Mouse (Mus musculus) MEL (cell line): ENCODE results near the gene Tas2r102. TPM values are rescaled to one million over a fixed set of nuclear protein-coding genes. Genes with fewer than 3 reads are reported as not detected.

Experiments used
- DNase-seq: peaks from one replicate; pipeline ENCODE4 v3.0.0; 2011; ENCODE audit warnings: low read depth, low spot score
- H3K27ac ChIP-seq: 2 replicates; pipeline ENCODE4 v1.5.1; 2012; ENCODE audit warnings: low read depth, mild to moderate bottlenecking, control low read depth, low read length, moderate library complexity; ENCODE audit not compliant: control insufficient read depth
- H3K27me3 ChIP-seq, 2 experiments: fragments of 150-350 bp in 1 of 2; sonication (generic) in 1 of 2; 2 replicates each; pipeline ENCODE4 v1.6.1; 2012; ENCODE audit warnings: low read length in 2 of 2, mild to moderate bottlenecking in 2 of 2, improper control_type of control experiment in 1 of 2, moderate library complexity in 1 of 2; ENCODE audit not compliant: insufficient read depth in 2 of 2, control insufficient read depth in 1 of 2
- H3K36me3 ChIP-seq, 2 experiments: 2 replicates each; pipeline ENCODE4 v1.6.1; 2012 to 2014; ENCODE audit warnings: low read length in 2 of 2, improper control_type of control experiment in 1 of 2, inconsistent platforms in 1 of 2, mild to moderate bottlenecking in 1 of 2; ENCODE audit not compliant: insufficient read depth in 2 of 2, control insufficient read depth in 1 of 2
- H3K4me1 ChIP-seq, 2 experiments: fragments of 150-350 bp in 1 of 2; sonication (generic) in 1 of 2; 2 replicates each; pipeline ENCODE4 v1.6.1; 2012; ENCODE audit warnings: low read length in 2 of 2, improper control_type of control experiment in 1 of 2, mild to moderate bottlenecking in 1 of 2; ENCODE audit not compliant: insufficient read depth in 2 of 2, control insufficient read depth in 1 of 2
- H3K4me3 ChIP-seq, 2 experiments: fragments of 150-350 bp in 1 of 2; sonication (generic) in 1 of 2; 2 replicates each; pipeline ENCODE4 v1.5.1; 2012; ENCODE audit warnings: low read depth in 2 of 2, low read length in 2 of 2, mild to moderate bottlenecking in 2 of 2, moderate library complexity in 2 of 2, control low read depth in 1 of 2, improper control_type of control experiment in 1 of 2; ENCODE audit not compliant: control insufficient read depth in 1 of 2, insufficient read depth in 1 of 2
- H3K79me2 ChIP-seq: 2 replicates; pipeline ENCODE4 v1.6.1; 2012; ENCODE audit warnings: mild to moderate bottlenecking, low read length, moderate library complexity; ENCODE audit not compliant: control insufficient read depth, poor library complexity, insufficient read depth
- H3K9ac ChIP-seq: 2 replicates; pipeline ENCODE4 v1.6.1; 2012; ENCODE audit warnings: low read depth, mild to moderate bottlenecking, control low read depth, low read length, moderate library complexity; ENCODE audit not compliant: control insufficient read depth, poor library complexity, severe bottlenecking
- H3K9me3 ChIP-seq: fragments of 150-350 bp; sonication (generic); replicated peaks from 2 replicates; pipeline ENCODE4 v1.6.1; 2012; ENCODE audit warnings: mild to moderate bottlenecking, low read length, improper control_type of control experiment, moderate library complexity; ENCODE audit not compliant: insufficient read depth
- CHD1 ChIP-seq: IDR thresholded peaks from 2 replicates; pipeline ENCODE4 v1.6.1; 2012; ENCODE audit warnings: low read depth, mild to moderate bottlenecking, inconsistent platforms, low read length, improper control_type of control experiment
- CHD2 ChIP-seq: IDR thresholded peaks from 2 replicates; pipeline ENCODE4 v1.6.1; 2011; ENCODE audit warnings: low read length, improper control_type of control experiment
- E2F4 ChIP-seq: IDR thresholded peaks from 2 replicates; pipeline ENCODE4 v1.6.1; 2011; ENCODE audit warnings: low read depth, low read length, improper control_type of control experiment, borderline replicate concordance
- ELF1 ChIP-seq: IDR thresholded peaks from 2 replicates; pipeline ENCODE4 v1.6.1; 2014; ENCODE audit warnings: low read depth, mild to moderate bottlenecking, inconsistent platforms, low read length, improper control_type of control experiment, moderate library complexity
- EP300 ChIP-seq, 2 experiments: IDR thresholded peaks; 2 replicates each; pipeline ENCODE4 v1.6.1; 2011; ENCODE audit warnings: improper control_type of control experiment in 2 of 2, low read length in 2 of 2, low read depth in 1 of 2, mild to moderate bottlenecking in 1 of 2
- ETS1 ChIP-seq: IDR thresholded peaks from 2 replicates; pipeline ENCODE4 v1.6.1; 2012; ENCODE audit warnings: low read depth, mild to moderate bottlenecking, inconsistent platforms, low read length, improper control_type of control experiment, moderate library complexity
- GATA1 ChIP-seq: IDR thresholded peaks from 2 replicates; pipeline ENCODE4 v1.6.1; 2011; ENCODE audit warnings: low read depth, low read length, improper control_type of control experiment
- JUND ChIP-seq: IDR thresholded peaks from 2 replicates; pipeline ENCODE4 v1.6.1; 2011; ENCODE audit warnings: low read depth, mild to moderate bottlenecking, improper control_type of control experiment, low read length
- KAT2A ChIP-seq: conservative IDR thresholded peaks from 2 replicates; pipeline ENCODE4 v1.6.1; 2012; ENCODE audit warnings: low read depth, low read length, improper control_type of control experiment, inconsistent platforms
- MAX ChIP-seq: IDR thresholded peaks from 2 replicates; pipeline ENCODE4 v1.6.1; 2011; ENCODE audit warnings: low read length, improper control_type of control experiment
- NELFE ChIP-seq: IDR thresholded peaks from 2 replicates; pipeline ENCODE4 v1.6.1; 2011; ENCODE audit warnings: low read depth, low read length, improper control_type of control experiment
- POLR2AphosphoS5 ChIP-seq: IDR thresholded peaks from 2 replicates; pipeline ENCODE4 v1.6.1; 2012; ENCODE audit warnings: low read depth, borderline replicate concordance, mild to moderate bottlenecking, inconsistent platforms, low read length, moderate library complexity, mixed read lengths
- SIN3A ChIP-seq: IDR thresholded peaks from 2 replicates; pipeline ENCODE4 v1.6.1; 2012; ENCODE audit warnings: low read length, improper control_type of control experiment, inconsistent platforms
- SMC3 ChIP-seq: IDR thresholded peaks from 2 replicates; pipeline ENCODE4 v1.6.1; 2011; ENCODE audit warnings: low read depth, low read length, improper control_type of control experiment
- TAL1 ChIP-seq: IDR thresholded peaks from 2 replicates; pipeline ENCODE4 v1.6.1; 2012; ENCODE audit warnings: mild to moderate bottlenecking, inconsistent platforms, low read length, moderate library complexity, mixed read lengths
- TCF12 ChIP-seq: IDR thresholded peaks from 2 replicates; pipeline ENCODE4 v1.6.1; 2014; ENCODE audit warnings: low read depth, mild to moderate bottlenecking, inconsistent platforms, low read length, improper control_type of control experiment, moderate library complexity
- USF1 ChIP-seq: IDR thresholded peaks from 2 replicates; pipeline ENCODE4 v1.6.1; 2014; ENCODE audit warnings: low read depth, mild to moderate bottlenecking, inconsistent platforms, low read length, improper control_type of control experiment, moderate library complexity
- USF2 ChIP-seq, 2 experiments: IDR thresholded peaks; 2 replicates each; pipeline ENCODE4 v1.6.1; 2011 to 2012; ENCODE audit warnings: improper control_type of control experiment in 2 of 2, low read length in 2 of 2, borderline replicate concordance in 1 of 2, inconsistent platforms in 1 of 2, low read depth in 1 of 2, mild to moderate bottlenecking in 1 of 2; ENCODE audit not compliant: insufficient read depth in 1 of 2
- ZC3H11A ChIP-seq: IDR thresholded peaks from 2 replicates; pipeline ENCODE4 v1.6.1; 2012; ENCODE audit warnings: low read depth, mild to moderate bottlenecking, inconsistent platforms, low read length, improper control_type of control experiment
- ZNF384 ChIP-seq: IDR thresholded peaks from 2 replicates; pipeline ENCODE4 v1.6.1; 2012; ENCODE audit warnings: low read depth, mild to moderate bottlenecking, inconsistent platforms, low read length, improper control_type of control experiment
- polyA plus RNA-seq, 2 experiments: library from polyadenylated mRNA; stranded (reverse) in 1 of 2; unstranded in 1 of 2; fragments of >175 nt in 1 of 2; fragments of >200 nt in 1 of 2; gene quantifications; 2 replicates each; pipeline versions ENCODE4 v1.2.1 to v1.2.4; 2012; ENCODE audit warnings: low replicate concordance in 2 of 2, low read depth in 1 of 2; ENCODE audit not compliant: insufficient read length in 2 of 2, insufficient read depth in 1 of 2, missing spikeins in 1 of 2
- total RNA-seq: library from RNA; depleted of rRNA; stranded (reverse); fragments of 300-350 nt; gene quantifications from 2 replicates; pipeline ENCODE4 v1.2.3, GENCODE M21; 2012; rRNA removed

The Tas2r102 gene
- not detected in 2 replicates for total RNA-seq
- polyA plus RNA-seq, result not detected

- DNase-seq, result no peak
- H3K4me1 ChIP-seq, result no peaks in the 10 kb centered on the region
- H3K27ac ChIP-seq, result no peak within 1 kb of the TSS
- no peaks in the 10 kb centered on the region for H3K36me3 ChIP-seq
- no peak for TF ChIP-seq CHD1
- no peak for TF ChIP-seq MAX
- no peak for TF ChIP-seq USF2 (IDR thresholded peaks at IDR 0.05; ENCODE audit: borderline replicate concordance in 1 of 2, insufficient read depth in 1 of 2, low read depth in 1 of 2, low read length in 2 of 2)
- TF ChIP-seq EP300 (IDR thresholded peaks at IDR 0.05; ENCODE audit: low read depth in 1 of 2, low read length in 2 of 2), result no peak
- no peak for TF ChIP-seq GATA1
- TF ChIP-seq NELFE, result no peak
- TF ChIP-seq, all 39 proteins: peak for 0
- no peak within 1 kb of the TSS for H3K9ac ChIP-seq
- no peak within 1 kb of the TSS for H3K4me3 ChIP-seq
- no peaks in the 10 kb centered on the region for H3K9me3 ChIP-seq
- H3K27me3 ChIP-seq, result no peaks in the 10 kb centered on the region
- no peaks in the 10 kb centered on the region for H3K79me2 ChIP-seq
Measured at GRCm38 (mm10) chr6:132761831-132762230, at the start of gene Tas2r102. Gene Tas2r102 (plus strand): TSS chr6:132762131.

DNA sequence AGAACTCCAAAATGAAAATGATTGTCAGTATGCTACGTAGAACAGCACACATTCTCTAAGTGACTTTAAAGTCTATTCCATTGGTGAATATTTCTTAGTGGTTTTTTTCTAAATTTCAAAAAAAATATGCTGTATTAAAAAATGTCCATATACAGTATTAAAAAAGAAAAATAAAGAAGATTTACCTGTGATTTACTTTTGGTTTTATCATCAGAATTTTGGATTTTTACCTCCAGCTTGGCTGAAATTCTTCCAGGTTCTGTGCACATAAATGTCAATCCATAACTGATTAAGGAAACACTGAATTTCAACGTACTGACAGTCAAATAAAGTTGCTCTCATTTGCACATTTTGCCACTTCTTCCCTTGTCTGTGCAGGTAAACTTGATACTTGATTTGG is 24.0 kb upstream of the Tas2r102 start, which contains the start of gene Tas2r115:
Gene Tas2r115, minus strand, starts transcription at position 101 of the 400 bp plus-strand sequence.
- Histone ChIP-seq H3K9me3 (no peaks in the 10 kb centered on the region), H3K27me3 (no peaks in the 10 kb centered on the region), H3K79me2 (no peaks in the 10 kb centered on the region), H3K36me3 (no peaks in the 10 kb centered on the region), H3K27ac (no peak within 1 kb of the TSS), H3K4me3 (no peak within 1 kb of the TSS), H3K4me1 (no peaks in the 10 kb centered on the region), H3K9ac (no peak within 1 kb of the TSS)
- no peak for DNase-seq
- TF ChIP-seq ZC3H11A, result no peak
- no peak for TF ChIP-seq USF1
- TF ChIP-seq ZNF384, result no peak
- TF ChIP-seq TAL1, result no peak
- no peak for TF ChIP-seq TCF12
- no peak for TF ChIP-seq SMC3
- no peak for TF ChIP-seq SIN3A
- no peak for TF ChIP-seq CHD1
- no peak for TF ChIP-seq KAT2A
- TF ChIP-seq EP300 (IDR thresholded peaks at IDR 0.05; ENCODE audit: low read depth in 1 of 2, low read length in 2 of 2), result no peak
- TF ChIP-seq ELF1, result no peak
- TF ChIP-seq CHD2, result no peak
- no peak for TF ChIP-seq ETS1
- no peak for TF ChIP-seq JUND
- no peak for TF ChIP-seq E2F4
- TF ChIP-seq POLR2AphosphoS5, result no peak
- TF ChIP-seq, all 39 proteins: peak for 0
